Mouse (Mus musculus) induced T-regulatory cell, adult 2 months (primary cell): ENCODE measurements around the gene Kcnj12.

Experiments used
- DNase-seq: peaks from one replicate; pipeline ENCODE4 v3.0.0-alpha.2; 2012; ENCODE audit warnings: low read depth

The Kcnj12 gene

DNA sequence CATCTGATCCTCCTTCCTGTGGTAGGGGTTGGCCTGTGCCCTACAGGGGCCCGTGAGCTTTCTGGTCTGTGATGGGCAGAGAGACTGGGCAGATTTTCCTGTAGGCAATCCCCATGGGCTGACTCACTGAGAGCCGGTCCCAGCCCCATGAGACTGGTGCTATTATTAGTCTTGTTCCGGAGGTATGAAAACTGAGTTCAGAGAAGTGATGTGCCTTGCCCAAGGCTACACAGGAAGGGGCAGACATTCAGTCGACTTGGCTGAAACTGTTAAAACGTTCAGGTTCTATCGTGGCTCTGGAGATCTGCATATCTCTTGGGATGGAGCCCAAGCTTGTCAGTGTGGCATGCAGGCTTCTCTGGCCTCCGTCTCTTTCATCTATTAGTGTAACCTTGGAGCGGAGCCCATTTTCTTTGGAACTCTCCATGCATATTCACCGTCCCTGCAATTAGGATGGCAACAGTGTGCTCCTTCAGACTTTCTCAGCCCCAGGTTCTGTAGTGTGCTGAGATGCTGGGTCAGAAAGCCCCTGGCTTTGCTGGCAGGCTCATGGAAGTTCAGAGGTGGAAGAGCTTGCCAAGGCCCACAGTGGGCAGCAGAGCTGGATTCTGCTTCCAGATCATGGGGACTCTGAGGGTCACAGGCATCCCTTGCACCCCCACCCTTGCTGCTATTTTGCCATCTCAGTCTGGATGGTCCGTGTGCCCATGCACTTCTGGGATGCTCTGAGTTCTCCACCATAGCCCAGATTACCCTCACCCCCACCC is 37.5 kb downstream of the Kcnj12 start:
- no peak for DNase-seq

DNA sequence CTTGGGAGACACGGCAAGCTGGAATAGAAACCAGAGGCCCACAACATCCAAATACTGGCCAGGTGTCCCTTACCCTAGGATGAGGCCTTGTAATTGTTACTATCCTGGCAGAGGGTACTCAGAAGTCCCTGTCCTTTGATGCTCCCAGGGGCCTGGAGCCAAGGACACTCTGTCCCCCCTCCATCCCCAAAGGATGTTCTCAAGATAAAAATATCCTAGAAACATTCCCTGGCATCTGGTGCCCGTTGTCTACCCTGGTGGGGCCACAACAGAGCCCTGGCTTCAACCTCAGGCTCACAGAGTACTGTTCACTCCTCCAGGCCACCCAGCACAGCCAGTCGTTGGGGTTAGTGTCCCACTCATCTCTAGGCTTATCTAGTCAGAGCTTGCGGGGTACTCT is 38.3 kb downstream of the Kcnj12 start:
- no peak for DNase-seq

DNA sequence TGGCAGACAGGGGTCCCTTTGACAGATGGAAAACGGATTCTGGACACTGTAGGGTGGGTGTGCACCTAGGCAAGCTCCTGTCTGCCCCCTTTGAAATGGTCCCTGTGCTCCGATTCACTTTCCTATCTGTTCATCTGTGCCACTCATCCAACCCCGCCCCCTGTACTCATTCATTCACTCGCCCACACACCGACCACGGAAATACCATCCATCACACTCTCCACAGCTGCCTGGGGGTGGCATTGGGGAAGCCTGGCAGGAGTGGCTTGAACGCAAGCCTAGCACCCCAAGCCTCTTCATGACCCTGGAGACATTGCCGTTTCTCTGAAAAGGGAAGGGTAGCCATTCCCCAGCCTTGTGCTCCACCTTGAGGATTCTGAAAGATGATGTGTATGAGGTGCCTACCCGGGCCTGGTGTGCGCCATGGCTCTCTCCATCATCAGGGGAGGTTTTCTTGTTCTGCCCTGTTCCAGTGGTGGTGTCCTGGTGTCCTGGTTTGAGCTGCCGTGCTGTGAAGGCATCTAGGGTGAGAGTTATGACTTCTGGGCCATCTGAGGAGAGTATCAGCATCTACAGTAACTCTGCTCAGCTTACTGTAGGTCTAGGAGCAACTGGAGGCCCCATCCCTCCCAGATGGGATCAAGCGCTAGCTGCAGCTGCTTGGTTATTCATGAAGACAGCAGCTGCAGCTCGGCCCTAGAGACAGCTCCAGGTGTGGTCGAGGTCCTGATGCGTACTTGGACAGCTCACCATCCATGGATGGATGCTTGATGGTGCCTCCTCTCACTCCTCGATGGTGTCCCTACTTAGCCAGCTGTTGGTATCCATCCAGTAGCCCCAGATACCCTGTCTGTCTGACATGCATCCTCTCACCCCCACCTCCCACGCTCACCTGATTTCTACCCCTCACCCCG is 40.4 kb downstream of the Kcnj12 start:
- peak; percentile 28 for DNase-seq

DNA sequence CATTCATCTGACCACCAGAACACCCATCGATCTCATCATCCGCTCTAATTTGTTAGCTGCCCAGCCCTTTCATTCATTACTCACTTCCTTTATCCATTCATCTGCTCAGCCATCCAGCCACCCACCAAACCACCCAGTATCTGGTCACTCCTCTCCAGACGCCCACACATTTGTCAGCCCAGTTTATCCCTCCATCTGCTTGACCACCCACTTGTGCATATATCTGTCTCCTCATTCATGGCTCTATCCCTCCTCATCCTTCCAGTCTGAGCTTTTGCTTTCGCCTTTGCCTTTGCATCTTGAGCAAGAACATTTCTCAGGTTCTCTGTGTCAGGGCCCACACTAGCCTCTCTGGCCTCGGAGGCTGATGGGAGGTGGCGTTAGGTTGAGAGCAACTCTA is 41.1 kb downstream of the Kcnj12 start:
- no peak for DNase-seq

DNA sequence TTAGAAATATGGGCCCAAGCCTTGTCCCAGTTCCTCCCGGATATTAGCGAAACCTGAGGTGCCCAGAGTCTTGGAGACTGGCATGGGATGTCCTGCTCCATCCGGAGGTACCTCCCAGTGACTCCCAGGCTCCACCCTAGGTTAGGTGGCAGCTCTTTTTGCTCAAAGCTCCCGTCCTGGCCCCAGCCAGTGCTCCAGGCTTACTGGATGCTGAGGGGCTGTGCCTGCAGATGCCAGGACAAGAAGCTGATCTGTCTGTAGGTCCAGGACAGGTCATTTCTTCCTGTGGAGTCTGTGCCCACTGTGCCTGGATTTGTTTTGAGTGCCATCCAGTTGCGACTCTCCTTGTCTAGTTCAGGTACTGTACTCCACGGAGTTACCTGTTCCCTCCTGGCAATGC is 43.3 kb downstream of the Kcnj12 start:
- no peak for DNase-seq

DNA sequence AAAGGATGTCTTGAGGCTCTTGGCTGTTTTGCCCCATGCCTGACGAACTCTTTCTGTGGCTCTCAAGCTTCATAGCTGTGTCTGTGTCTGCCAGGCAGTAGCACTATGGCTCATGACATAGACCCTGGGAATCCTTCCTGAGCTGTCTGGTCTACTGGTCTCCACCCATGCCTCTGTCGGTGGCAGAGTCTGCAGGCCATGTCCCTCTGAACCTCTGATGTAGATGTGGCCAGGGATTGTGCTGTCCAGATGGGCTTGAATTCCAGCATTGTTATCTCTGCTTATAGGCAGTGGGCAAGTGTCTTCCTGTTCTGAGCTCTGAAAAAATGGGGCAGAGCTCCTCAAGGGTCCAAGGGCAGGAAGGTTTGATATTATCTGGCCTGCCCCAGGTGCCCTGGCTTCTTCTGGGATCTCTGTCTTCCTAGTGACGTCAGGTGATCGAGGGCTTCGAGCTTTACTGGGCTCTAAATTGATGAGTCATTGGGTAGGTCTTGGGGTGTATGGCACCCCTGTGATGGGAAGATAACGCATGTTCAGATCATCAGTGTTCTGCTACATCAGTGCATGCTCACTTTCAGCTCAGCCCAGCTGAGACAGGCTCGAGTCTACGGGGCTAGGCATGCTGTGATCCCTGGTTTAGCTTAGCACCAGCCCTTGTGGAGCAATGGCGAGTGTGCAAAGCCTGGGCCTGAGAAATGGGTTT is 44.9 kb downstream of the Kcnj12 start:
- DNase-seq = no peak

DNA sequence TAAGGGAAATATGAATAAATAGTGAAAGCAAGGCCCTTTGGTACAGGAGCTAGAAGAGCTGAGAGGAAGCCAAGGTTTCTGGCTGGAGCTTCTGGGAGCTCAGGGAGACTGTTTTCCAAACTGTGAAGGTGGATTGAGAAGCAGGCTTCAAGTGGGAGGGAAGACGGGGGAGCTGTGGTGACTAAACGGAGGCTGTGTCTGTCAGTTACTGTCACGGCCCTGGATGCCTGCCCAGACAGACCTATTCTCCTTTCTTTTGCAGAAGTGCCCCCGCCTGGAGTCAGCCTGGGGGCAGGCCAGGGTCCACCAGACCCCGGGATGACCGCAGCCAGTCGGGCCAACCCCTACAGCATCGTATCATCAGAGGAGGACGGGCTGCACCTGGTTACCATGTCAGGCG is 46.5 kb downstream of the Kcnj12 start:
- DNase-seq = no peak

DNA sequence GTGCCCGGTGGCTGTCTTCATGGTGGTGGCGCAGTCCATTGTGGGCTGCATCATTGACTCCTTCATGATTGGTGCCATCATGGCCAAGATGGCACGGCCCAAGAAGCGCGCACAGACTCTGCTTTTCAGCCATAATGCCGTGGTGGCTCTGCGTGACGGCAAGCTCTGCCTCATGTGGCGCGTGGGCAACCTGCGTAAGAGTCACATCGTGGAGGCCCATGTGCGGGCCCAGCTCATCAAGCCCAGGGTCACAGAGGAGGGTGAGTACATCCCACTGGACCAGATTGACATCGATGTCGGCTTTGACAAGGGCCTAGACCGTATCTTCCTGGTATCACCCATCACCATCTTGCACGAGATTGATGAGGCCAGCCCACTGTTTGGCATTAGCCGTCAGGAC is 47.3 kb downstream of the Kcnj12 start:
- no peak for DNase-seq

DNA sequence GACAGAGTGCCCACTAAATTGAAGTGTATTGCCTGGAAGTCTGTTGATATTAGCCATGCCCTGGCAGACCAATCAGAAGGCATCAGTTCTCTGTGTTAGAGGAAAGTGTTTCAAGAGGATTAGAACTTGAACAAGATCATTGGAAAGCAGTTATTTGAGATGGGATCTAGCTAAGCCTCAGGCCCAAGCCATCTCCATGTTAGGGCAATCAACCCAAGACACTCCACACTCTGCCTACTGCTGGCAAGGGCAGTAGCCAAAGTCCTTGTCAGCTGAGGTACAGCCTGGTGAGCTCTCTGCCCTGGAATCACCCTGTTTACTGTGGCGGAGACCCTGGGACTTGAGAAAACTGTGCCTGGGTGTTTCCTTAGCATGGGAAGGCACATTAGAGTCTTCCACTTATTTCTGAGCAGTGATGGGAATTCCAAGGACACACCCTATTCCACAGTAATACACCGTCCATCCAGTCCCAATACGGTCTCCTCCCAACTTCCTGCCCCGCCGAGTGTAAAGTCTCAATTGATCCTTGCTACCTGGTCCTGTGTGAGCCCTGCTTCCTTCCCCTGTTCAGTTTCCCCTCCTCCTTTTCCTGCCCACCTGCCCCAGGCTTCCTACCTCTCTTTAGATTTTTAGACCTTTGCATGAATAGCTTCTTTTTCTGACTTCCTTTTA is 52.4 kb downstream of the Kcnj12 start:
- no peak for DNase-seq

DNA sequence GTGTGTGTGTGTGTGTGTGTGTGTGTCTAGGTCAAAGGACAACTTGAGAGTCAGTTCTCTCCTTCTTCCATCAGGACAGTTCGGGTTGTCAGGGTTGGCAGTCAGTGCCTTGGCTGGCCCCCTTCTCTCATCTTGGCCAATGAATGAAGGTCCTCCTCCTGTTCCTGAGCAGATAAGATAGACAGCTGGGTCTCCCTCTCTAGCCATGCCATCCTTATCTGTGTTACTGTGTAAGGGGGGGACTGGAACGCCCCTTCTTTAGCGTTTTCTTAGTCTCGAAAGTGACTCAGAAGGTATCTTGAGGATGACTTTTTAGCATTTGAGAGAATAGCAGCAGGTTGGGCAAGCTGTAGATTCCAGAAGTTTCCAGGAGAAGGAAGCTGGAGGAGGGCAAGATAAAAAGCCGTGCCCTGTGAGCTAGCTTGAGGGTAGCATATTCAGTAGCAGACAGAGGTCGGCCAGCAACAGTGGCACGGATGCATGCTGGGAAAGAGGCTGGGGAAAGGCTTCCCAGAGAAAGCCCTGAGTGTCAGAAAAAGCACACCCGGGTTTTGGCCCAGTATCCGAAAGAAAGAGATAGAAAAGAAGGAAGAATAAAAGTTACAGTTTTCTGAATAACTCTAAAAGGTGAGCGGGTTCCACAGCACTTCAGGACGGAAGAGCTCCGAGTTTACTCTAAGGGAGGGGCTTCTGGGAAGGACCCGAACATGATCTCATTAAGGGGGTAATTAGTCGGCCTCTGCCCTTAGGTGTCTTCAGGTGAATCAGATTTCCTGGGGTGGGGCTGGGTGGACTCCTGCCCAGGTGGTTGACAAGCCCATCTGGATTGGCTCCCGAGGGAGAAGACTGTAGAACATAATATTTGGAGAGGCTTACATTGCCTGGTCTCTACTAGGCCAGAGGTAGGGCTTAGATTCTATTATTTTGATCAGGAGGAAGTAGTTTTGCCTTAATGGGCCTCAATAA is 53.3 kb downstream of the Kcnj12 start:
- no peak for DNase-seq

DNA sequence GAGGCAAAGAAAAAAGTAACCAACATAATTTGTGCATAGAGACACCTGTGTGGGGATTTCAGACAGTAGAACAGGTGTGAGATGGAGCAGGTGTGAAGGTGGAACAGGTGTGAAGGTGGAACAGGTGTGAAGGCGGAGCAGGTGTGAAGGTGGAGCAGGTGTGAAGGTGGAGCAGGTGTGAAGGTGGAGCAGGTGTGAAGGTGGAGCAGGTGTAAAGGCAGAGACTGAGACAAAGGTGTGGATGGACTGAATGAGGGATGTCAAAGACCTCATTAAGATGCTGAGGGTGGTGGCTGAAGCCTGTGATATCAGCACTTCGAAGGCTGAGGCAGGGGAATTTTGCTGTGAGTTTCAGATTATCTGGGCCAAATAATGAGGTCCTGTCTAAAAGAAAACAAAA is 59.3 kb downstream of the Kcnj12 start:
- DNase-seq = no peak

DNA sequence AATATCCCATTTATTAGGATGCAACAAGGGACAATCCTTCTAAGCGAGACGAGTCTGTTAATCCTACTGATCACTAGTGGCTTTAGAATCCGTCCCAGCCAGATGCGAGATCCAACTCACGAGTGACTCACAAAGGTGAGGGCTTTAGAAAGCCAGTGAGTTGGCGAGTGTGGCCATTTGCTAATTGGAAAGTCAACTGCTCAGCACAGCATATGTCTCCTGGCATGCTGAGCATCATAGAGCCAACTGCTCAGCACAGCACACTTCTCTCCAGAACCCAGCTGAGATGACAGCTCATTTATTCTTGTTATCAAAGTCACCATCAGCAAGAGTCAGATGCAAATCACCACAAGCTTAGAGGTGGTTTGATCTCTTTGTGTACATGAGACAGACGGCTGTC is 67.8 kb downstream of the Kcnj12 start:
- DNase-seq = no peak

DNA sequence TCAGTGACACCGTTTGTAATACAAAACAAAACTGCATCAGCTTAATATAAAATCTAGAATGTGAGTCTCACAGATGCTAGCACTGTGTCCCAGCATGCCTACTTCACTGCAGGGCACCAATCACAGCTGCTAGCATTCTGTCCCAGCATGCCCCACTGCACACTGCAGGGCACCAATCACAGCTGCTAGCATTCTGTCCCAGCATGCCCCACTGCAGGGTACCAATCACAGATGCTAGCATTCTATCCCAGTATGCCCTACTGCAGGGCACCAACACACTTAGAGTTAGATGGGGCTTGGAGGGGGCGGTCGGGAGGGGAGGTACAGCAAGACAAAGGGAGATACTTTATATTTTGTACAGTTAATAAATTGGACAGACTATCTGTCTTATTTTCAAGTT is 68.8 kb downstream of the Kcnj12 start:
- DNase-seq = no peak

DNA sequence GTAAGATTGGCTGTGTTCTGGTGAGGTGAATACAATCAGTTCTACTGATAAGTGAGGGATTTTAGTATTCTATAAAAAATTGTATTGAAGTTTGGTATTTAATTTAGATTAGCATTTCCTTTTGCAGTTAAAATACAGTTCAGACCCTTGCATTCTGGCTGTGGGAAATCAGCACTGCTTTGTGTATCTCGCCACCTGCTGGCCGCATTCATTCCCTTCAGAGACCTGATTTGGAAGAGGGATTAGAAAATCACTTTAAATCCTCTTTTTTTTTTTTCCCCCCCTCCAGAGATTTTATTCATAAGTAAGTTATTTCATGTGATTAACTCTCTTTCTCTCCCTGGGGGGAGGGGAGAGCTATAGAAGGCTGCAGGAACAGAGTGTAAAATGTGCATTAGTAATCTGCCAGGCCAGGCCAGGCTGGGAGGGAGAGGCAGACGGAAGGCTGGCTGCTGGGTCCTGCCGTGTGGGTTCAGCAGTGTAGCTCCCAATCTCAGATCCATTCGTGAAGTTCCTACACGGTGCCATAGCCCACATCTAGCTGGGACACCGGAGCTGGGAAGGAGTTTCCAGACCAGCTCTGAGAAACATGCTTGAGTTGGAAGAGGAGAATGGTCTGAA is 69.4 kb downstream of the Kcnj12 start:
- peak; percentile 75 for DNase-seq

DNA sequence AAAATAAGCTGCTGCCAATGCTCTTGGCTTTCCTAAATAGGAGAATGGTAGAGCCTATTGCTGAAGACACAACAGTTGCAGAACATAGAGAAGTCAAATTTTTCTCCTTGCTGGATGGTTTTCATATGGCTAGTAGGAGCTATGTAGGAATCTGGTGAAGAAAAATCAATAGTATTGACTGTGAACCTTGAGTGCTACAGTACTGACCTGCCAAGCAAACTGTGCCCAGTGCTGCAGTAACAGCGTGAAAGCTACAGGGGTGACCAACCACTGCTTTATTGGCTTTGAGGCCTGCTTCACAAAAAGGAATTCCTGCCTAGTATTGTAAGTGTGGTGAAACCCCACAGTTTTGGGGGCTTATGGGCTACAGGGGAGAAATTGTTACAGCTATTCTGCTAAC is 75.7 kb downstream of the Kcnj12 start:
- DNase-seq = no peak

DNA sequence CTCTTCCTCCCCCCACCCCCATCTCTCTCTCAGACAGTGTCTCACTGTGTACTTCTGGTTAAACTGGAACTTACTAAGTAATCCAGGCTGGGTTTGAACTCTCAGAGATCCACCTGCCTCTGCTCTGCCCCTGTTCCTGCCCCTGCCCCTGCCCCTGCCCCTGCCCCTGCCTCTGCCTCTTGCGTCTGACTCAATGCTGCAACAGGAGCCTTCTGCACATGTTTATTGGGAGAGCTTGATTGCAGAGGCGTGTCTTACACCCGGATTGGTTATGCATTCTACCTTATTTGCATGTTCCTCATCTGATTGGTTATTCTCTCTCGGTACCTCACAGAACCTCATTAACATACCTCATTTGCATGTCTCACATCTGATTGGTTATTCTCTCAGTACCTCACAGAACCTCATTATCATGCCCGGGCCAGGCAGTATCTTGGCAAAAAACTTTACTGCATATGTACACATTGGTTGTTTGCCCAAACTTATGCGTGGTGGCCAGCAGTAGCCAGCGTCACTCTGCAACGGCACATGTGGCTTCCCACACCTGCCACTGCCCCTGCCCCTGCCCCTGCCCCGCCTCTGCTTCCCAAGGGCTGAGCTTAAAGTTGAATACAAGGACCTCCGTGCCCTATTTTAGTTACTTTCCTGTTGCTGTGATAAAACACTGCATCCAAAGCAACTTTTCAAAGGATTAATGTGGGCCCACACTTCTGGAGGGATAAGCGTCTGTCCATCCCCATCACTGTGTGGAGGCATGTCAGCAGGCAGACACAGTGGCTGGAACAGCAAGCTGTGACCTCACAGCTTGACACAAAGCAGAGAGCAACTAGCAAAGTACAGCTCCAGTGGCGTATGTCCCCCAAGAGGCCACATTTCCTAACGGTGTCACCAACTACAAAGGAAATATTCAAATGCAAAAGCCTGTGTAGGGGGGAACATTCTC is 80.3 kb downstream of the Kcnj12 start:
- DNase-seq = no peak

DNA sequence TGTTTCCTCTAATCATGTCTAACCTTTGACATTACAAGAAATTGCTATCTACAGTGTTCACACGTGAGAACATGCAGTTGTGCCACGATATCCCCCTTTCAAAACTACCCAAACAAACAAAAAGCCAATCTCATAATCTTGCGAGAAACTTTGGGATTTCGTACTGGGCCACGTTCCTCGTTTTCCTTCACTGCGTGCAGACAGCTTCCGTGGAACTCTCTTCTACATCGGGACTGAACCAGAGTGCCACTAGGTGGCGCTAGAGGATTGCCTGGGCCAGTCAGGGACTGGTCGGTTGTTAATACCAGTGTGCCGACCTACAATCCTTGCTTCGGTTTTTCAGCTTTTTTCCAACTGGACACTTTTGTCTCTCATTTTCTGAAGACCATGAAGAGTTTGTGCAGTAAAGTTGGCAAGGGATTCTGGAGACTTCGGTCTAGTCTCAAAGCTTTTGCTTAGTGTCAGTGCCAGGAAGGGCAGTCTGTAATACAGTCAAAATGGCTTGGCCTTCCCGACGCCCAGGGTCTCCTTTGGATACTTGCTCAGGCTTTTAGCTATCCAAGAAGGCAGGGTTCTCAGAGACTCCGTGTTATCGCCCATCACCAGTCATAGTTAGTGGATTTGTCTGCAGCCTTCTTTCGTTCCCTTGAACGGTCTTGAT is 82.0 kb downstream of the Kcnj12 start:
- peak; percentile 92 for DNase-seq

DNA sequence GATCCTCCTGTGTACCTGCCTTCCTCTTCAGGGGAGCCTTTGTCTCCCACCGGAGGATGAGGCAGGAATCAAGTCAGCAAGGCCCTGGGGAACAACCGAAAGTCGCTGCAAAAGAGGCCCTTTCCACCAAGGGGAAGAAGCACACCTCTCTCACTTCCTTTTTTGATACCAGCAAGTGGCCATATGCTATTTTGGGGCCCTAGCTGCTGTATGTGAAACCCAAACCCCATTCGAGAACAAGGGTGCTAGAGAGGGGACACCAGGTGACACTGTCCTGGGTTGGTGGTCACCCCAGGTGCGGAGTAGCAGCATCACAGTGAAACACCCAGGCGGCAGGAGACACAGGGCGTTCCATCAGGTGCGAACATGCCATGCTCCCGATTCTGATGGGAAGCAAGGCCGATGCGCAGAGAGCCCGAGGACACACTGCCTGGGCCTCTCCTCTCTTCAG is 86.6 kb downstream of the Kcnj12 start:
- DNase-seq = no peak

DNA sequence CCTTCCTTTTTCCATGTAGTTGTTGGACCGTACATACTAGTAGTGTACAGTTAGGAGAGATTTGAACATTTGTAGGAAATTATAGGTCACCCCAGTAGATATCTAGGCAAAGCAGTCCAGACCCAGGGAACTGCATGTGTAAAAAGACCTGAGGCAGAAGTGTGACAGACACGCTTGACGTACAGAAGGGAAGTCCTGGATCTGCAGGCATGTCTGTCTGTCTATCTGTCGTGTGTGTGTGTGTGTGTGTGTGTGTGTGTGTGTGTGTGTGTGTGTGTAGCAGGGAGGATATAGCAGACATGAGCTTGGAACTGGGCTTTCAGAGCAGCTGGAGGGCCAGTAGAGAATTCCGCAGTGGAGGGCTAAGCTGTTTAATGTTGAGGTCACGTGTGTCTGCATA is 87.3 kb downstream of the Kcnj12 start:
- no peak for DNase-seq
